Mouse (Mus musculus): ENCODE measurements around the gene Wfdc3.
"Not testable (repeated sequence)": the region's sequence is repeated elsewhere in the genome, so short reads cannot be mapped to it uniquely, and the experiment has no call there.

Gene Wfdc3

DNA sequence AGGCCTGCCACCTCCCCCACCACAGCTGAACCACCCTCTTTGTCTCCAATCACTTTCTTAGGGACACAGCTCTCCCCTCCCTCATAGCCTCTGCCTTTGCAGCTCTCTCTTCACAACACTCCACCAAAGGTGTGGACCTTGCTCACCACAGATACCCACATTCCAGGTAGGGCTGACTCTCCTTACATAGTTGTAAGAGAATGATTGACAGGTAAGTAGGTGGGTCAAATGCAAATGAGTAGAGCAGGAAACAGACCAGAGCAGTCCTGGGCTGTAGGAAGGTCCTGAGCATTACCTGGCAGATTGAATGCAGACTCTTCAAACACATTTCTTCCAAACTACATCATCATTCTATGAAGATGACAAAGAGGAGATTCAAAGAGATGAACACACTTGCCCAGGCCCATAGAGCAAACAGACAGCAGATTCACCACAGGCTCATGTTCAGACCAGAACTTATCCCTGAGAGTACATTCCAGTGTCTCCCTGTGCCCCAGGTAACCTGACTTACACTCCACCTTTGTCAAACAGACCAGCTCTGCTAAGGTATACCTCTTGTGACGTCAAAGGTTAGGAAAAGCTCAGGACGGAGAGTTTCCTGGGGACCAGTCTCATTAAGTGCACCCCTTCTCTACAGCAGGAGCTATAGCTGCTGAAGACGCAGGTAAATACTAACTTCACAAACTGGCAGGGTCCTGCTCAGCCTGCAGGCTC is 8.2 kb downstream of the Wfdc3 start:
- DNase-seq (ENCODE audit: low spot score in 2 of 2) = no peak

GRCm38 (mm10) chr2:164735446-164735845 is 10.3 kb downstream of the Wfdc3 start:
- no peak for DNase-seq (ENCODE audit: low spot score in 2 of 2)

GRCm38 (mm10) chr2:164734839-164735238 is 10.9 kb downstream of the Wfdc3 start:
- no peak for DNase-seq (ENCODE audit: low spot score in 2 of 2)

DNA sequence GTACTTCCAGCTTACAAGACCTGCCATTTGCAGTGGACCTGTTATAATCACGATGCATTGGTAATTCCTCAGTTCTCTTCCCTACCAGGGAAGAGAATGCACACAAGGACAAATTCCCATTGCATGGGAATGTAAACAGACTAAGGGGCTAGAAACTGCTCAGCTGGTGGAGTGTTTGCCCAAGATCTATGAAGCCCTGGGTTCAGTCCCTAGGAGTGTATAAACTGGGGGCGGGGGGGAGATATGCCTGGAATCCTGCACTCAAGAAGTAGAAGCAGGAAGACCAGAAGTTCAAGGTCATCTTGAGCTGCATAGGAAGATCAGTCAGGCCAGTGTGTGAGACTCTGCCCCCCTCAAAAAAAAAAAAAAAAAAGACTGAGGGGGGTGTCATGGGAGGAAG is 12.5 kb downstream of the Wfdc3 start:
- no peak for DNase-seq (ENCODE audit: low spot score in 2 of 2)

GRCm38 (mm10) chr2:164731719-164732118 is 14.0 kb downstream of the Wfdc3 start:
- no peak for DNase-seq (ENCODE audit: low spot score in 2 of 2)

DNA sequence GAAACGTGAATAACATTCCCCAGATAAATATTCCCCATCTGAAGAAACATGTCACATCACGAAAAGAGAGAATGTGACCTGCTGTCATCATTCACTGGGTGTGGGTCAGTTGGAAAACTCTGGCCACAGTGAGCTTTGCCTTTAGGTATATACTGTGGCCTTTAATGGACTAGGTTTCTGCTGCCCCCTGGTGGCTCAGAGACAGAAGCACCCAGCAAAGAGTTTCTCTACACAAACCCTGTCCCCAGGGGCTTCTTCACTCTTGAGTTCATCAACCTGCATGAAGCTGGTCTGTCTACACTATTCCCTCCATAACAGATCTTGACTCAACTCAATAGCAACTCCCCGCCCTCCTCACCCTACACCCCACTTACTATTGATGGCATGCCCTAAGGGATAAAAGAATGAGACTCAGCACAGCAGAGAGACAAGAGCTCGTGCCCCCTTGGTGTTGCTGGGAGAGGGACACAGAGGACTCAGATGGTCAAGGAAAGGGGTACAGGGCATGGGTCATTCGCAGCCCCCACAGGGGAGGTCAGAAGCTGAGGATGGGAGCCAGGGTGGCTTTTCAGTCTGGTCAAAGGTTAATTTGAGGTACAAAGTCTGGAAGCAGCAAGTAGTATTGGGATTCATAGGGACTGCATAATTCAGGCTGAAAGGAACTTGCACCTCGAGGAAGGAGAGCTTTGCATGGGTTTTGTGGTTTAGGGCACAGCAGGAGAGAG is 19.7 kb downstream of the Wfdc3 start:
- DNase-seq (ENCODE audit: low spot score in 2 of 2) = peak; percentile 36 to 64

DNA sequence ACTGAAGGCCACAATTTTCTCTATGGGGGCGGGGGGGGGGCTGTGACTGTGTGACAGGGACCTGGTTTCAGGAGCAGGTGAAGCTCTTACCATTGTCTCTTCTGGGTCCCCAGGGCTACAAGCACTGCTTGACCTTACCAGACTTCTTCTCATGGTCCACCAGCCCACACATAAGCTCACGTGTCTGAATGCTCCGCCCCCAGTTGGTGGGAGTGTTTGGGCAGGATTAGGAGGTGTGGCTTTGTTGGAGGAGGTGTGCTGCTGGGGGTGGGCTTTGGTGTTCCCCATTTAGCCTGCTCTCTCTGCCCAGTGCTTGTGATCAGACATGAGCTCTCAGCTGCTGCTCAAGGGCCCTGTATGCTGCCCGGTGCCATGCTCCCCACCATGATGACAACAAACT is 22.5 kb downstream of the Wfdc3 start:
- DNase-seq (ENCODE audit: low spot score in 2 of 2) = no peak

- not testable (repeated sequence) for DNase-seq (ENCODE audit: low spot score in 2 of 2)
Observed at GRCm38 (mm10) chr2:164716194-164716786, 29.4 kb downstream of the Wfdc3 start.

GRCm38 (mm10) chr2:164715005-164715404 is 30.7 kb downstream of the Wfdc3 start, which contains the start of gene Spint5:
TSS of gene Spint5 (plus strand) at chr2:164715305.
- no peak for DNase-seq (ENCODE audit: low spot score in 2 of 2)

- DNase-seq (ENCODE audit: low spot score in 2 of 2) = no peak
Observed at GRCm38 (mm10) chr2:164705991-164706390, 39.7 kb downstream of the Wfdc3 start.

DNA sequence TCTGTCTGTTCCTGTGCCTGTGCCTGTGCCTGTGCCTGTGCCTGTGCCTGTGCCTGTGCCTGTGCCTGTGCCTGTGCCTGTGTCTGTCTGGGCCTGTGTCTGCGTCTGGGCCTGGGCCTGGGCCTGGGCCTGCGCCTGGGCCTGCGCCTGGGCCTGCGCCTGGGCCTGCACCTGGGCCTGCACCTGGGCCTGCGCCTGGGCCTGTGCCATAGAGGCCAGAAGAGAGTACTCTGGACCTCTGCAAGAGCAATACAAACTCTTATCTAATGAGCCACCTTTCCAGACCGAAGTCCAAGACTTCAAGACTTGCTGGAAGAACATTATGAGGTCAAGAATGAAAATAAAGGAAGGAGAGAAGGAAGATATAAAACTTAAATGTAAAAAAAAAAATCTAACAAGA is 40.4 kb downstream of the Wfdc3 start:
- no peak for DNase-seq (ENCODE audit: low spot score in 2 of 2)

- no peak for DNase-seq (ENCODE audit: low spot score in 2 of 2)
Observed at GRCm38 (mm10) chr2:164704235-164704634, 41.5 kb downstream of the Wfdc3 start.

DNA sequence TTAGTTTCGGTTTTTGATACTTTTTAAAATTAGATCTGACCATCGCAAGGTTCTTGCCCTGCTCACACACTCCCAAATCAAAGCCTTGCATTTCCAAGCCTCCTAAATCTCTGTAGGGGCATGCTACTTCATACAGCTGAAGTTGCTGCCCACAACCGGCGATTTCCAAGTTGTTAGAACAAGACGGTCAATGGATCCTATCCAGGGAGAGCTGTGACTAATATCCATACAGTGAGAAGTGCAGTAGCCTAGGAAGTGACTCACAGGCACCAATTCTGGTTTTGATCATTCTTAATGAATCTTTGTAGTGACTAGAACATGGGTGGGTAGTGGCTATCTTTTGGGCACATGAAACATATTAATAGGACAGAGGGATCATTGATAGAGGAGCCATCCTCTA is 44.0 kb downstream of the Wfdc3 start:
- no peak for DNase-seq (ENCODE audit: low spot score in 2 of 2)

GRCm38 (mm10) chr2:164700959-164701358 is 44.8 kb downstream of the Wfdc3 start:
- no peak for DNase-seq (ENCODE audit: low spot score in 2 of 2)

DNA sequence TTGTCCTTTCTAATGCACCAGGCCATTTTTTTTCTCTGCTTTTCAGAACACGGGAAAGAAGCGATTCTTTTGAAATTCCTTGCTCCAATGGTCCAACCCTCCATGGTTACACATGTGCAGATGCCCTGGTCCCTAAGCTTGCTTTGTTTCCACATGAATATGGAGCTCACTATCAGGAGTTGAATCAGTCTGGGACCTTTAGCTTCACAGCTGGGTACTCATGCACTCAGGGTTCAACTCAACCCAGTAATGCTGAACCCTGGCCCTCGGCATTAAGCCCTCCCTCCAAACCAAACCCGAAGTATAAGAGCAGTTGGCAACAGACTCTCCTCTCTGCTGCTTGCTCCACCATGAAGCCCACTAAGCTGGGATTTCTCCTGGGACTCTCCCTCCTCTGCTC is 47.5 kb downstream of the Wfdc3 start, which contains the start of gene Spint4:
Gene Spint4, plus strand, starts transcription at position 301 of the 400 bp plus-strand sequence.
- no peak for DNase-seq (ENCODE audit: low spot score in 2 of 2)

DNA sequence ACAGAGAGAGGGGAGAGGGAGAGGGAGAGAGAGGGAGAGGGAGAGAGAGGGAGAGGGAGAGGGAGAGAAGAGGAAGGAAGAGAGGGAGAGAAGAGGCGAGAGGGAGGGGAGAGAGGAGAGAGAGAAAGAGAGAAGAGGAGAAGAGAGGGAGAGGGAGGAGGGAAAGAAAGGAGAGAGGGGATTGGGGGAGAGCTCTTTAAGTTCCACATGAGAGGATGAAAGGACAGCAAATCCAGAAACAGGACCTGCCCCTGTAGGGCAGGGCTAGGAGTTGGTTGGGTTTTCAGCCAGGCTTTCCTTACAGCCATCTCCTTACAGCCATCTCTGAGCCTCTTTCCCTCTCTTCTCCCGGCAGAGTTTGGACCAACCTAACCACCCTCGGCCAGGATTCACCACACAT is 60.9 kb downstream of the Wfdc3 start, which contains the start of gene Wfdc13:
Gene Wfdc13, plus strand, starts transcription at position 301 of the 400 bp plus-strand sequence.
- DNase-seq (ENCODE audit: low spot score in 2 of 2) = no peak

All from cerebellum, postnatal 4 days (tissue).